Mouse (Mus musculus) lung, postnatal 0 days (tissue): ENCODE results near the gene Rbpjl.

ENCODE experiments used
- CTCF ChIP-seq: IDR thresholded peaks from 2 replicates; pipeline ENCODE4 v1.5.1; 2016; ENCODE audit warnings: antibody characterized with exemption, mild to moderate bottlenecking
- EP300 ChIP-seq: IDR thresholded peaks from 2 replicates; pipeline ENCODE4 v1.6.1; 2016; ENCODE audit warnings: antibody characterized with exemption, mild to moderate bottlenecking, control low read depth

DNA sequence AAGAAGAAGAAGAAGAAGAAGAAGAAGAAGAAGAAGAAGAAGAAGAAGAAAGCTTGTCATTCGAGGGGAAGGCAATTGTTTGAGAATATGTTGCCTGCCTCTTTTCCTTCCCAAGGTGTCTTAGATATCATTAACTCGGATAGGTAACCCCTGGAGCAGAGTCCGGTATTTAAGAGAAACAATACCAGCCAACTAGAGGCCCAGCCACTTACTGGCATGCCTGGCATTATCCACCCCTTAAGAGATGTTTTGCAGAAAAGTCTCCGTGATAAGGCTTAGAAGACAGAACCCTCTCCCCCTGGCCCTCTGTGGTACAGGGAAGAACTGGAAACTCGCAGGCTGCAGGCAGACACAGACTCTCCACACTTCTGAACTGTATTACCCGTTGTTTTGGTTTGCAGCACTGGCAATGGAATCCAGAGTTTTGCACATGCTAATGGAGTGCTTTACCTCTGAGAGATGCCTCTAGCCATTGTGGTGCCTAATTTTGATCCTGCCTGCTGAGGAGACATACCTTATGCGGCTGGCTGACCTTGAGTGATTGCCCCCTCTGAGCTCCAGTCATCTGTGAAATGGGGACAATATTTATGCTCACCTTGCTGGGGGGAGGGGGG, 51.1 kb downstream of the Rbpjl start:
- no peak for TF ChIP-seq EP300
- no peak for TF ChIP-seq CTCF
